Mouse (Mus musculus): ENCODE data around the gene Rfc2.

Rfc2 gene

GRCm38 (mm10) chr5:134571730-134572507 is 9.2 kb upstream of the Rfc2 start:
- Histone ChIP-seq H3K9me3 (ENCODE audit: low read length) (no peaks in the 10 kb centered on the region), H3K4me1 (replicated peaks; ENCODE audit: low read depth, low read length) (peaks cover 74% of the 10 kb centered on the region), H3K27me3 (ENCODE audit: insufficient read depth, low read length) (no peaks in the 10 kb centered on the region), H3K36me3 (ENCODE audit: insufficient read depth, low read length) (no peaks in the 10 kb centered on the region), H3K4me3 (replicated peaks; ENCODE audit: low read length) (peak overlapping the region; percentile 73)
- TF ChIP-seq NANOG (IDR thresholded peaks at IDR 0.05; ENCODE audit: borderline replicate concordance, low read length) = no peak
- TF ChIP-seq POU5F1 (IDR thresholded peaks at IDR 0.05; ENCODE audit: borderline replicate concordance, low read length) = no peak
- TF ChIP-seq CTCF (conservative IDR thresholded peaks at IDR 0.05; ENCODE audit: low read length) = no peak

GRCm38 (mm10) chr5:134572508-134573214 is 8.5 kb upstream of the Rfc2 start:
- Histone ChIP-seq H3K4me3 (replicated peaks; ENCODE audit: low read length) (peak overlapping the region; percentile 73; the same call in 1 of the 2 replicates), H3K4me1 (replicated peaks; ENCODE audit: low read depth, low read length) (peaks cover 71% of the 10 kb centered on the region), H3K9me3 (ENCODE audit: low read length) (no peaks in the 10 kb centered on the region), H3K27me3 (ENCODE audit: insufficient read depth, low read length) (no peaks in the 10 kb centered on the region), H3K36me3 (ENCODE audit: insufficient read depth, low read length) (no peaks in the 10 kb centered on the region)
- TF ChIP-seq NANOG (IDR thresholded peaks at IDR 0.05; ENCODE audit: borderline replicate concordance, low read length) = no peak
- TF ChIP-seq POU5F1 (IDR thresholded peaks at IDR 0.05; ENCODE audit: borderline replicate concordance, low read length) = no peak
- TF ChIP-seq CTCF (conservative IDR thresholded peaks at IDR 0.05; ENCODE audit: low read length) = no peak

GRCm38 (mm10) chr5:134575833-134576232 is 5.3 kb upstream of the Rfc2 start:
- H3K36me3 ChIP-seq (ENCODE audit: insufficient read depth, low read length) = no peaks in the 10 kb centered on the region
- H3K4me1 ChIP-seq (replicated peaks; ENCODE audit: low read depth, low read length) = peaks cover 57% of the 10 kb centered on the region
- H3K27me3 ChIP-seq (ENCODE audit: insufficient read depth, low read length) = no peaks in the 10 kb centered on the region
- no peak for TF ChIP-seq NANOG (IDR thresholded peaks at IDR 0.05; ENCODE audit: borderline replicate concordance, low read length)
- TF ChIP-seq CTCF (conservative IDR thresholded peaks at IDR 0.05; ENCODE audit: low read length) = no peak
- H3K9me3 ChIP-seq (ENCODE audit: low read length) = no peaks in the 10 kb centered on the region
- H3K4me3 ChIP-seq (replicated peaks; ENCODE audit: low read length) = no peak overlapping the region

GRCm38 (mm10) chr5:134576517-134577220 is 4.5 kb upstream of the Rfc2 start:
- H3K27me3 ChIP-seq (ENCODE audit: insufficient read depth, low read length) = no peaks in the 10 kb centered on the region
- no peaks in the 10 kb centered on the region for H3K9me3 ChIP-seq (ENCODE audit: low read length)
- no peaks in the 10 kb centered on the region for H3K36me3 ChIP-seq (ENCODE audit: insufficient read depth, low read length)
- H3K4me3 ChIP-seq (replicated peaks; ENCODE audit: low read length) = no peak overlapping the region
- H3K4me1 ChIP-seq (replicated peaks; ENCODE audit: low read depth, low read length) = peaks cover 57% of the 10 kb centered on the region
- TF ChIP-seq POU5F1 (IDR thresholded peaks at IDR 0.05; ENCODE audit: borderline replicate concordance, low read length) = no peak
- peak; percentile 39 for TF ChIP-seq CTCF (conservative IDR thresholded peaks at IDR 0.05; ENCODE audit: low read length)

- H3K4me3 ChIP-seq (replicated peaks; ENCODE audit: low read length) = no peak overlapping the region
- TF ChIP-seq NANOG (IDR thresholded peaks at IDR 0.05; ENCODE audit: borderline replicate concordance, low read length) (no peak), CTCF (conservative IDR thresholded peaks at IDR 0.05; ENCODE audit: low read length) (no peak), POU5F1 (IDR thresholded peaks at IDR 0.05; ENCODE audit: borderline replicate concordance, low read length) (no peak)
- H3K27me3 ChIP-seq (ENCODE audit: insufficient read depth, low read length) = no peaks in the 10 kb centered on the region
- no peaks in the 10 kb centered on the region for H3K9me3 ChIP-seq (ENCODE audit: low read length)
- H3K36me3 ChIP-seq (ENCODE audit: insufficient read depth, low read length) = no peaks in the 10 kb centered on the region
- peaks cover 48% of the 10 kb centered on the region for H3K4me1 ChIP-seq (replicated peaks; ENCODE audit: low read depth, low read length)
Measured at GRCm38 (mm10) chr5:134577534-134577933, 3.6 kb upstream of the Rfc2 start.

- peaks cover 49% of the 10 kb centered on the region for H3K4me1 ChIP-seq (replicated peaks; ENCODE audit: low read depth, low read length)
- TF ChIP-seq POU5F1 (IDR thresholded peaks at IDR 0.05; ENCODE audit: borderline replicate concordance, low read length) (no peak), NANOG (IDR thresholded peaks at IDR 0.05; ENCODE audit: borderline replicate concordance, low read length) (no peak), CTCF (conservative IDR thresholded peaks at IDR 0.05; ENCODE audit: low read length) (no peak)
- H3K9me3 ChIP-seq (ENCODE audit: low read length) = no peaks in the 10 kb centered on the region
- H3K36me3 ChIP-seq (ENCODE audit: insufficient read depth, low read length) = peaks cover 6% of the 10 kb centered on the region; the same call in 1 of the 2 replicates
- H3K27me3 ChIP-seq (ENCODE audit: insufficient read depth, low read length) = no peaks in the 10 kb centered on the region
- no peak overlapping the region for H3K4me3 ChIP-seq (replicated peaks; ENCODE audit: low read length)
Measured at GRCm38 (mm10) chr5:134579135-134579534, 2.0 kb upstream of the Rfc2 start.

- Histone ChIP-seq H3K27me3 (ENCODE audit: insufficient read depth, low read length) (no peaks in the 10 kb centered on the region), H3K36me3 (ENCODE audit: insufficient read depth, low read length) (peaks cover 39% of the 10 kb centered on the region), H3K4me3 (replicated peaks; ENCODE audit: low read length) (peak overlapping the region; percentile 99), H3K9me3 (ENCODE audit: low read length) (no peaks in the 10 kb centered on the region), H3K4me1 (replicated peaks; ENCODE audit: low read depth, low read length) (peaks cover 48% of the 10 kb centered on the region)
- TF ChIP-seq POU5F1 (IDR thresholded peaks at IDR 0.05; ENCODE audit: borderline replicate concordance, low read length) (no peak), NANOG (IDR thresholded peaks at IDR 0.05; ENCODE audit: borderline replicate concordance, low read length) (no peak), CTCF (conservative IDR thresholded peaks at IDR 0.05; ENCODE audit: low read length) (peak; percentile 50)
Measured at GRCm38 (mm10) chr5:134582221-134582907, 1.2 kb downstream of the Rfc2 start.

Data from E14TG2a.4 (cell line).